Mouse (Mus musculus) ovary, adult 18-20 months (tissue): ENCODE data around the gene Olfr1132.
"Not testable (repeated sequence)": the region's sequence is repeated elsewhere in the genome, so short reads cannot be mapped to it uniquely, and the experiment has no call there.

Experiments used
- DNase-seq: peaks from one replicate; pipeline ENCODE4 v3.0.0; 2022; ENCODE audit warnings: low spot score, mixed read lengths

The Olfr1132 gene

GRCm38 (mm10) chr2:87637435-87637834 is at the start of gene Olfr1132:
Gene Olfr1132 (minus strand): TSS chr2:87637535.
- no peak for DNase-seq

GRCm38 (mm10) chr2:87673564-87673963 is 36.2 kb upstream of the Olfr1132 start, which contains the start of gene Olfr1135:
Gene Olfr1135 (minus strand): TSS chr2:87673664.
- no peak for DNase-seq

- DNase-seq, result no peak
Measured at GRCm38 (mm10) chr2:87658360-87658759, 21.0 kb upstream of the Olfr1132 start, which contains the start of gene Olfr1134. Gene Olfr1134 (minus strand): TSS chr2:87658460.

- no peak for DNase-seq
Measured at GRCm38 (mm10) chr2:87647274-87647673, 9.9 kb upstream of the Olfr1132 start, which contains the start of gene Olfr1133. Gene Olfr1133 (minus strand): TSS chr2:87647374.

GRCm38 (mm10) chr2:87642441-87642840 is 5.1 kb upstream of the Olfr1132 start:
- DNase-seq, result no peak

- no peak for DNase-seq
Measured at GRCm38 (mm10) chr2:87626804-87627203, 10.5 kb downstream of the Olfr1132 start, which contains the start of gene Olfr1131. Gene Olfr1131 (plus strand): TSS chr2:87627104.

- not testable (repeated sequence) for DNase-seq
Measured at GRCm38 (mm10) chr2:87605912-87606311, 31.4 kb downstream of the Olfr1132 start, which contains the start of gene Olfr1130. Gene Olfr1130 (plus strand): TSS chr2:87606212.
